Comparison of ENCODE assay signal across 1 mouse cellular context in the genomic region with DNA sequence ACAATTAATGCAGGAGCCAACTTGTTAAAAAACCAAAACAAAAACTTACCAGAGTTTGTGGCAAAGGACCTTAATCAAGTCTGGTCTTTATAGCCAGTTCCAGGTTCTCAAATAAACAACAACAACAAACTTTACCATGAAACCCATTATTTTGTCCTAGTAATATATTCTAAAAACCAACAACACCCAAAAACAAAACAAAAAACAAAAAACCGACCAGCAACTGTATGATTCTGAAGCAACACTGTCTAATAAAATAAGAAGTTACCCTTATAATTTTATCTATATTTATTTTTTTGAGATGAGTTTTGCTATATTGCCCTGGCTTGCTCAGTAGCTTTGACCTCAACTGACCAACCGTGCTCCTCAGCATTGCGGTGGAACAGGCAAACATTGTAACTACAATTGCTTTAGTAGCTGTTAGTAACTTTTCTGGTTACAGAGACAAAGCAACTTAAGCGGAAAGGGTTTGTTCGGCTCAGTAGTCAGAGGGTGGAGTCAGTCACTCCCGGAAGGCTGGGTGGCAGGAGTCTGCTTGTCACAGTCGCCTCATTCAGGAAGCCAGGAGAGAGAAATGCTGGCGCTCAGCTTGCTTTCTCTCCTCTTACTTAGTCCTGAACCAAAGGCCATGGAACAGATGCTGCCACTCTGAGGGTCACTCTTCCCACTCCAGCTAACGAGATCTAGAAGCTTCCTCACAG.
TF ChIP-seq lines count a peak whose summit lies in the region.

No protein-coding gene starts in this region.

TF ChIP-seq in MEL, 35 proteins besides CTCF, POLR2A, EP300 and RAD21 (continued from another document):
- TF ChIP-seq HCFC1 (IDR thresholded peaks at IDR 0.05; ENCODE audit: low read depth, low read length) (peak; percentile 75), USF2 (IDR thresholded peaks at IDR 0.05; ENCODE audit: borderline replicate concordance in 1 of 2, insufficient read depth in 1 of 2, low read depth in 1 of 2, low read length in 2 of 2) (no peak), NRF1 (IDR thresholded peaks at IDR 0.05; ENCODE audit: insufficient read depth, low read depth, low read length, poor library complexity, severe bottlenecking) (no peak), JUND (IDR thresholded peaks at IDR 0.05; ENCODE audit: low read depth, low read length) (no peak), UBTF (IDR thresholded peaks at IDR 0.05; ENCODE audit: borderline replicate concordance, insufficient read depth, low read depth, low read length) (no peak), NELFE (IDR thresholded peaks at IDR 0.05; ENCODE audit: low read depth, low read length) (peak; percentile 91), MAX (IDR thresholded peaks at IDR 0.05; ENCODE audit: low read length) (no peak), GABPA (IDR thresholded peaks at IDR 0.05; ENCODE audit: low read depth, low read length) (no peak), ETS1 (IDR thresholded peaks at IDR 0.05; ENCODE audit: low read depth, low read length) (0 out of 2 replicates have a peak, but pooled peaks have one; percentile 56), USF1 (IDR thresholded peaks at IDR 0.05; ENCODE audit: low read depth, low read length) (no peak), MYB (IDR thresholded peaks at IDR 0.05; ENCODE audit: low read depth, low read length) (no peak), TBP (IDR thresholded peaks at IDR 0.05; ENCODE audit: low read depth, low read length) (peak; percentile 95)
